Mouse (Mus musculus) layer of hippocampus, adult 8-10 months (tissue): Measurements from ENCODE around the gene Atad2b. TPM values are rescaled to one million over a fixed set of nuclear protein-coding genes. Genes with fewer than 3 reads are reported as not detected.

Experiments used
- DNase-seq, 2 experiments: peaks; one replicate each; pipeline ENCODE4 v3.0.0; 2022; ENCODE audit warnings: low spot score in 2 of 2
- total RNA-seq, 4 experiments: library from RNA; stranded (reverse); gene quantifications; 2 replicates each; pipeline ENCODE4 v1.2.4; 2022

Atad2b gene
- total RNA-seq, 4 experiments from 2014 or later, result 28.7 to 38.4 (median 35.1) TPM

DNA sequence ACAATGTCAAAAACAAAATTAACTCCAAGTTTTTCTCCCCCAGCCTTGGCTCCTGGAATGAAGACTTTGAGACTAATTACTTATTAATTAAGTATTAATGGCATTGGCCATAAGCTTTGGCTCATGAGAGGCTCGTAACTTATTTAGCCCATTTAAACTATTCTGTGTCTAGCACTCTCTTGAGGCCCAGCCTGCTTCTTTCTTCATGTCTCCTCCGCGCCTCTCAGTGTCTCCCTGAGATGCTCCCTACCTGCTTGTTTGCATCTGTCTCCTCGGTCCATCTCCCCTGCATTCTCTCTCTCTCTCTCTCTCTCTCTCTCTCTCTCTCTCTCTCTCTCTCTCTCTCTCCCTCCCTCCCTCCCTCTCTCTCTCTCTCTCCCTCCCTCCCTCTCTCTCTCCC lies 164.3 kb downstream of the Atad2b start:
- DNase-seq, result no peak

GRCm38 (mm10) chr12:5084714-5085113 lies 167.6 kb downstream of the Atad2b start:
- DNase-seq, result no peak

DNA sequence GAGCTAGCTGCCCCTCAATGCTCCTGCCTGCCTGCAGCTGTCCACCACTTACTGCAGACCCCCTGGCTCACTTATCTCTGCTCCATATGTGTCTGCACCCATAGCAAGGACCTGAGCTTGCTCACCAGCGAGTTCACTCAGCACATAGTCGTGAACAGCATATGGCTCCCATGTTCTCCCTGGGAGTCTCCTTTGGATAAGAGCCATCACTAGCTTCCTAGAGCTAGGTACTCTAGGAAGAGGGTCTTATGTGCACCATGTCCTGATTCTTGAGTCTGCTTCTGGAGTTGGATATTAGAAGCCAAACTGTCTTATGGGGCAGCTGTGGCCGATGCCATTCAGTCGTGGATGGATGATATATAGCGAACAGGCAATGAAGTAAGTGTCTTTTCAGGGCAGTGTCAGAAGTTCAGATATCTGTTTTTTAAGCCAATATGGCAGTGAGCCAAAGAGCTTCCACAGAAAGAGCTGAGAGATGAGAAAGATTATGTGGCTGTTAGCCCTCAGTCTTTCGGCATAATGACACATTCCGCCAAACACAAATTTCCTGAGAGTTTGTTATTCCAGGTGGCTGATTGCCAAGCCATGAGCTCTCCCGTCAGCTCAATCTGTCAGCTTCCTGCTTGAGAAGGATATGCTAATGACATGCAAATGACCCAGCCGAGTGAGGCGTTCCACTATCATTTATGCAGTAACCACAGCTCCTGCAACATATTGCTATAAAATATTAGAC lies 170.8 kb downstream of the Atad2b start:
- DNase-seq, result peak; percentile 82 to 83

GRCm38 (mm10) chr12:5088639-5089038 lies 171.5 kb downstream of the Atad2b start:
- DNase-seq, result no peak

Other genes starting within 250 kb of the Atad2b start
- gene Fam228a, start 178.9 kb upstream of the Atad2b start, total RNA-seq, result 1 to 10 TPM; 1.6 to 3.9 (median 3.5) TPM
- gene Pfn4, start 148.3 kb upstream of the Atad2b start, total RNA-seq, result 10 to 100 TPM in 3 of 4 experiments, 1 to 10 TPM in 1; 9.4 to 14.5 (median 11.7) TPM
- gene Fam228b, start 148.1 kb upstream of the Atad2b start, total RNA-seq, result 10 to 100 TPM; 19.2 to 30.0 (median 27.3) TPM
- gene Sf3b6, start 99.8 kb upstream of the Atad2b start, total RNA-seq, result 10 to 100 TPM; 87.5 to 98.6 (median 93.4) TPM
- gene Fkbp1b, start 75.8 kb upstream of the Atad2b start, total RNA-seq, result 10 to 100 TPM; 34.3 to 50.6 (median 43.9) TPM
- 10 to 100 TPM; 11.3 to 14.9 (median 13.7) TPM for gene Wdcp, start 74.0 kb upstream of the Atad2b start, total RNA-seq
- 1 to 10 TPM in 1 of 4 experiments, under 1 TPM in 3; 0.74 to 2.0 (median 0.79) TPM for gene Mfsd2b, start 43.0 kb upstream of the Atad2b start, total RNA-seq
- 10 to 100 TPM; 41.5 to 56.2 (median 49.6) TPM for gene Ubxn2a, start 9.6 kb upstream of the Atad2b start, total RNA-seq